Mouse (Mus musculus) spleen, adult 2 months (tissue): ENCODE data around the gene Psmc6. TPM values are rescaled to one million over a fixed set of nuclear protein-coding genes. Genes with fewer than 3 reads are reported as not detected.
A peak's percentile ranks its signal among the peaks of the same experiment; 100 is the strongest.

Experiments
- DNase-seq, 2 experiments: peaks; one replicate each; pipeline versions ENCODE4 v3.0.0 to v3.0.0-alpha.2; 2012 to 2021; ENCODE audit warnings: low spot score in 2 of 2, low read depth in 1 of 2
- H3K27ac ChIP-seq: fragments of 200-500 bp; 2 replicates; pipeline ENCODE4 v1.5.1; 2012; ENCODE audit warnings: low read length, inconsistent platforms; ENCODE audit not compliant: insufficient read depth
- H3K27me3 ChIP-seq: fragments of 200-500 bp; 2 replicates; pipeline ENCODE4 v1.6.1; 2012; ENCODE audit warnings: mild to moderate bottlenecking, moderate library complexity, low read length, inconsistent platforms; ENCODE audit not compliant: control insufficient read depth, insufficient read depth
- H3K36me3 ChIP-seq: fragments of 200-500 bp; 2 replicates; pipeline ENCODE4 v1.6.1; 2012; ENCODE audit warnings: mild to moderate bottlenecking, low read length, inconsistent platforms; ENCODE audit not compliant: control insufficient read depth, insufficient read depth
- H3K4me1 ChIP-seq: fragments of 200-500 bp; 2 replicates; pipeline ENCODE4 v1.6.1; 2011; ENCODE audit warnings: inconsistent platforms; ENCODE audit not compliant: control insufficient read depth, insufficient read depth, insufficient read length
- H3K4me3 ChIP-seq: fragments of 200-500 bp; 2 replicates; pipeline ENCODE4 v1.5.1; 2011; ENCODE audit warnings: mild to moderate bottlenecking, inconsistent platforms; ENCODE audit not compliant: insufficient read depth, insufficient read length; ENCODE audit errors: extremely low read depth
- CTCF ChIP-seq: fragments of 200-500 bp; IDR thresholded peaks from 2 replicates; pipeline ENCODE4 v1.5.1; 2011; ENCODE audit warnings: mild to moderate bottlenecking, inconsistent platforms; ENCODE audit not compliant: insufficient read depth, insufficient read length, insufficient replicate concordance; ENCODE audit errors: extremely low read depth
- POLR2A ChIP-seq: fragments of 200-500 bp; IDR thresholded peaks from 2 replicates; pipeline ENCODE4 v1.6.1; 2011; ENCODE audit warnings: low read depth, low read length, inconsistent platforms
- WGBS: fragments of 180-500 bp; shearing (Covaris S2); methylation state at CpG from one replicate; pipeline ENCODE4 v1.1.7; 2018; 5-methylcytosine and 5-hydroxymethylcytosine counted together
- polyA plus RNA-seq: library from polyadenylated mRNA; depleted of rRNA; stranded (reverse); fragments of >200 nt; gene quantifications from 2 replicates; pipeline ENCODE4 v1.2.3, GENCODE M21; 2012; rRNA removed

Psmc6 gene
- 9.8 and 10.3 TPM in 2 replicates for polyA plus RNA-seq

DNA sequence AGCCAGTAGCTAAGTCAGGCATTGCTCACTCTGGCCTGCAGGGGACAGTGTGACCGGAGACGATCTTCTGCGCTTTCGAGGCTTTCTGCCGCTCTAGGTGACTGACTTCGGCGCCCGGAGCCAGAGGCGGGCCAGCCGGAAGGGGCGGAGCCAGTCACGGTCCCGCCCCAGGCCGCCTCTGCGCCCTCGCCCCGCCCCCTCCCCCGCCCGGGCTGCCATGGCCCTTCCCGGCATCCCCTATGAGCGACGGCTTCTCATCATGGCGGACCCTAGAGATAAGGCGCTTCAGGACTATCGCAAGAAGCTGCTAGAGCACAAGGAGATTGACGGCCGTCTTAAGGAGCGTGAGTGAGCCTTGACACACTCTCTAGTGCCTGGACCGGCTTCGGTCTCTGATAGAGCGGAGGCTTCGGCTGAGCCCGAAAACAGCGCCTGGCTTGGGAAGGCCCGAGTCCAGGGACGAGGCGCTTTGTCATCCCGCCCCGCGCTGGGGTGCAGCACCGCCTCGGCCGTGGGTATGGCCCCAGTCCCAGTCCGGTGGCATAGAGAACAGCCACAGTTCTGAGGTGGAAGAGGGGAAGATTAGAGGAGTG, at the start of gene Psmc6:
Gene Psmc6 (plus strand): TSS at position 200 of the 593 bp plus-strand sequence.
- Histone ChIP-seq H3K4me1 (no peaks in the 10 kb centered on the region), H3K4me3 (peak within 1 kb of the TSS; percentile 99), H3K27me3 (no peaks in the 10 kb centered on the region), H3K27ac (peak within 1 kb of the TSS; percentile 90), H3K36me3 (peaks cover 3% of the 10 kb centered on the region)
- peak; percentile 89 to 92 for DNase-seq
- peak; percentile 81 for TF ChIP-seq POLR2A
- TF ChIP-seq CTCF: peak; percentile 86
- WGBS: under 1% methylated on average over 42 of the region's 44 CpGs

DNA sequence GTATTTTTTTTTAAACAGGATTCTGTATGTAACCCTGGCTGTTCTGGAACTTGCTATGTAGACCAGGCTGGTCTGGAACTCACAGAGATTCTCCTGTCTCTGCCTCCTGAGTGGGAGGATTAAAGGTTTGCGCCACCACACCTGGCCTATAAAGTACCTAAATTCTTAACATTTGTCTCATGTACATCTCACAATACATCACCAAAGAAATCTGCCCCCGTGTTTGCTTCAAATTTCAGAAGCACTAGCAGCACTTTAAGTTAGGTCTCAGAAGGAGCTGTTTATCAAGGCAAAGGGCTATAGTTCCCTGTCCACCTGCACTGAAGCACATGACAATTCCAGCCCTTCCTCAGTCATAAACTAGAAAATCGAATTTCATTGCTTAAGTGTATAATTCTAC, 47.5 kb upstream of the Psmc6 start:
- H3K27me3 ChIP-seq: no peaks in the 10 kb centered on the region

DNA sequence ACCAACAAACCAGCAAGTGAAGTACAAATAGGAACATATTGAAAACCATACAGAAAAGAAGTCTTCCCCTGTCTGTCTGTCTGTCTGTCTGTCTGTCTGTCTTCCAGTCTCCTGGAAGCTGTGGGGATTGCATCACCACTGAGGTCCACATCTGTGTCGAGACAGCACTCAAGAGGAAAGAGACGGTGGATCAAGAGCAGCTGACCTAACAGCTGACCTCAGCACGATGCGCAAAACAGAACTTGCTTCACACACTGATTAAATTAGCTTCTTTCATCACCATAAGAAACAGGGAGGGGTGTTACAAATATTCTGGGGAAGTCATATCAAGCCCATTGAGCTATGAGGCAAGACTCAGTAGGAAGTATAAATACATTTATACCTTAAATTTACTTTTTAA, 38.0 kb upstream of the Psmc6 start:
- Histone ChIP-seq H3K27me3 (no peaks in the 10 kb centered on the region), H3K4me1 (no peaks in the 10 kb centered on the region), H3K4me3 (no peak overlapping the region), H3K36me3 (peaks cover 14% of the 10 kb centered on the region), H3K27ac (no peak overlapping the region)
- TF ChIP-seq CTCF (no peak), POLR2A (no peak)
- DNase-seq: no peak
- WGBS: 83% methylated on average over 4 of the region's 4 CpGs

More for the DNA sequence above, 47.5 kb upstream of the Psmc6 start:
- no peak for DNase-seq
- Histone ChIP-seq H3K4me1 (no peaks in the 10 kb centered on the region), H3K27ac (no peak overlapping the region), H3K36me3 (peaks cover 4% of the 10 kb centered on the region), H3K4me3 (no peak overlapping the region)
- WGBS: 85% methylated on average over 3 of the region's 3 CpGs
- no peak for TF ChIP-seq CTCF

DNA sequence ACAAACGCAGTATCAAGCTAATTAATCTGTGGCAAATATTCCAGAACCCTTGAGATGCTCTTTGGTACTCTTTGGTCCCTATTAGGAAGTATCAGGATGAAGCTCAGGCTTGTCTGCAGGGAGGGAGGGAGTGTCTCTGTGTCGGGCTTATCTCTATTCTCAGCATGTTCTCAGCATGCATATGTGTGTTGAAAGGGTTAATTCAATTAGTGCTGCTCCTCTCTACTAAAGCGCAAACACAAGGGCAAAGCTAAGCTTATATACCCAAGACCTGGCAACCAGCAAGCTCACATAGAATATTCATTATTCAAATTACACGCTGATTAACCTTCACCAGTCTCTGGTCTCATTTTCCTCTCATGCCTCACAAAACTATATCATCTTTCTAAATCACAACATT, 25.6 kb upstream of the Psmc6 start:
- Histone ChIP-seq H3K27me3 (no peaks in the 10 kb centered on the region), H3K27ac (no peak overlapping the region), H3K4me1 (no peaks in the 10 kb centered on the region; the same call in 1 of the 2 replicates), H3K4me3 (no peak overlapping the region), H3K36me3 (peaks cover 25% of the 10 kb centered on the region)
- DNase-seq: no peak
- no peak for TF ChIP-seq POLR2A
- no peak for TF ChIP-seq CTCF
- WGBS: 89% methylated on average over 4 of the region's 4 CpGs

- Histone ChIP-seq H3K4me3 (no peak overlapping the region), H3K27ac (no peak overlapping the region), H3K36me3 (peaks cover 22% of the 10 kb centered on the region), H3K4me1 (no peaks in the 10 kb centered on the region; the same call in 1 of the 2 replicates), H3K27me3 (no peaks in the 10 kb centered on the region)
- DNase-seq: no peak
- TF ChIP-seq CTCF (no peak), POLR2A (no peak)
- WGBS: 90% methylated on average over 4 of the region's 4 CpGs
These were observed 25.2 kb upstream of the Psmc6 start for GRCm38 (mm10) chr14:45304389-45304788.

DNA sequence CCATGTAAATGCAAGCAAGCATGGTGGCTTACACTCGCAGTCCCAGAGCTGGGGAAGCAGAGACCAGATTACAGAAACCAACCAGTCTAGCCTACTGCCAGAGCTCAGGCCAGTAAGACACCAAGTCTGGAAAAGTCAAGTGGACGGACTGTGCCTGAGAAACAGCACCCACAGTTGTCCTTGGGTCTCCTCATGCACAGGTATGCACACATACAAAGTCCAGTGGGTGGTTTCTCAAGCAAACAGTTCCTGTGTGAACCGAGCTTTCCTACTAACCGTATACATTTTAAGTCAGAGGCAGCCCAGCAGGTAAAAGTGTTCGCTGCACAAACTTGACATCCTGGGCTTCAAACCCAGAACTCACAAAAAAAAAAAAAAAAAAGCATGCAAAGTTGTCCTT, 23.7 kb upstream of the Psmc6 start:
- H3K27ac ChIP-seq: no peak overlapping the region
- no peak overlapping the region for H3K4me3 ChIP-seq
- WGBS: 92% methylated on average over 5 of the region's 5 CpGs
- H3K36me3 ChIP-seq: peaks cover 13% of the 10 kb centered on the region
- H3K4me1 ChIP-seq: no peaks in the 10 kb centered on the region; the same call in 1 of the 2 replicates
- H3K27me3 ChIP-seq: no peaks in the 10 kb centered on the region
- no peak for DNase-seq
- no peak for TF ChIP-seq POLR2A
- no peak for TF ChIP-seq CTCF

DNA sequence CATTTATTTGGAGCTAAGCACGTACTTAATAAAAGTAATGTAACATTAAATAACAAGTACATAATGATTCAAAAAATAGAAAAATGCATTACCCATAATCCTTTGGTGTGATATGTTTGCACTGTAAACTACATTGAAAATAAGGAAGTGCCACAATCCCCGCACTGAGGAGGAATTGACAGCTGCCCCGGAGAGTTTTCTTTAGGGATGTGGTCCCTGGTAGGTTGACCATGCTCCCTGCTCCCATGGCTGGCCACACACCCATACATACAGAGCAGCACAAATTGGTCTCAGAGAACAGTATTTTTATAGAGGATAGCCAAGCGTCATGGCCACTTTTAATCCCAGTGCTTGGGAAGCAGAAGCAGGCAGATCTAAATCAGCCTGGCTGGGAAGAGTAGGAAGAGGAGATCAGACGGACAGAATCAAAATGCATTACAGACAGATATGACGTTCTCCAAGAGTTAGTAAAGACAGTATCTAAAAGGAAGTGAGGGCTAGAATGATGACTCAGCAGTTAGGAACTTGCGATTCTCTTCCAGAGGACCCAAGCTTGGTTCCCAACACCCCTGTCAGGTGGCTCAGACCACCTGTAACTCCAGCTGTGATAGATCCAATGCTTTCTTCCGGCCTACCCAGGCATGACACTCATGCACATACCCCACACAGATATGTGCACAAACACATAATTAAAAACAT, 21.8 kb upstream of the Psmc6 start:
- Histone ChIP-seq H3K36me3 (peaks cover 7% of the 10 kb centered on the region; the same call in 1 of the 2 replicates), H3K27me3 (no peaks in the 10 kb centered on the region), H3K4me3 (no peak overlapping the region), H3K27ac (no peak overlapping the region), H3K4me1 (no peaks in the 10 kb centered on the region; the same call in 1 of the 2 replicates)
- 66% methylated on average over 8 of the region's 8 CpGs for WGBS
- DNase-seq: no peak
- TF ChIP-seq CTCF (no peak), POLR2A (no peak)
